Mouse (Mus musculus): ENCODE data around the gene Gucd1.
"Not testable (repeated sequence)": the region's sequence is repeated elsewhere in the genome, so short reads cannot be mapped to it uniquely, and the experiment has no call there.

Gucd1 gene

GRCm38 (mm10) chr10:75473411-75473810 lies 44.4 kb downstream of the Gucd1 start:
- DNase-seq (ENCODE audit: low read depth, low spot score) = no peak

- peak; percentile 15 for DNase-seq (ENCODE audit: low read depth, low spot score)
These were observed 51.8 kb downstream of the Gucd1 start for GRCm38 (mm10) chr10:75465781-75466550.

- DNase-seq (ENCODE audit: low read depth, low spot score) = no peak
These were observed 55.0 kb downstream of the Gucd1 start for GRCm38 (mm10) chr10:75462728-75463127.

- DNase-seq (ENCODE audit: low read depth, low spot score) = no peak
These were observed 59.4 kb downstream of the Gucd1 start for GRCm38 (mm10) chr10:75458329-75458728.

GRCm38 (mm10) chr10:75457852-75458251 lies 59.9 kb downstream of the Gucd1 start:
- no peak for DNase-seq (ENCODE audit: low read depth, low spot score)

GRCm38 (mm10) chr10:75456061-75456831 lies 61.5 kb downstream of the Gucd1 start:
- not testable (repeated sequence) for DNase-seq (ENCODE audit: low read depth, low spot score)

GRCm38 (mm10) chr10:75451036-75451786 lies 66.6 kb downstream of the Gucd1 start:
- DNase-seq (ENCODE audit: low read depth, low spot score) = peak; percentile 81

- no peak for DNase-seq (ENCODE audit: low read depth, low spot score)
These were observed 67.4 kb downstream of the Gucd1 start for GRCm38 (mm10) chr10:75450331-75450730.

GRCm38 (mm10) chr10:75448806-75449420 lies 68.9 kb downstream of the Gucd1 start:
- DNase-seq (ENCODE audit: low read depth, low spot score) = no peak

GRCm38 (mm10) chr10:75447489-75447888 lies 70.3 kb downstream of the Gucd1 start:
- DNase-seq (ENCODE audit: low read depth, low spot score) = no peak

GRCm38 (mm10) chr10:75446501-75447083 lies 71.2 kb downstream of the Gucd1 start:
- DNase-seq (ENCODE audit: low read depth, low spot score) = peak; percentile 25

GRCm38 (mm10) chr10:75445030-75445429 lies 72.7 kb downstream of the Gucd1 start:
- no peak for DNase-seq (ENCODE audit: low read depth, low spot score)

GRCm38 (mm10) chr10:75444111-75444826 lies 73.5 kb downstream of the Gucd1 start:
- DNase-seq (ENCODE audit: low read depth, low spot score) = peak; percentile 23

- no peak for DNase-seq (ENCODE audit: low read depth, low spot score)
These were observed 74.8 kb downstream of the Gucd1 start for GRCm38 (mm10) chr10:75443017-75443416.

- DNase-seq (ENCODE audit: low read depth, low spot score) = no peak
These were observed 76.0 kb downstream of the Gucd1 start for GRCm38 (mm10) chr10:75441800-75442199.

- no peak for DNase-seq (ENCODE audit: low read depth, low spot score)
These were observed 77.0 kb downstream of the Gucd1 start for GRCm38 (mm10) chr10:75440756-75441155.

- peak; percentile 53 for DNase-seq (ENCODE audit: low read depth, low spot score)
These were observed 78.5 kb downstream of the Gucd1 start for GRCm38 (mm10) chr10:75439211-75439811.

- DNase-seq (ENCODE audit: low read depth, low spot score) = peak; percentile 44
These were observed 79.5 kb downstream of the Gucd1 start for GRCm38 (mm10) chr10:75438132-75438810.

GRCm38 (mm10) chr10:75437284-75437683 lies 80.5 kb downstream of the Gucd1 start:
- DNase-seq (ENCODE audit: low read depth, low spot score) = no peak
